Mouse (Mus musculus): ENCODE measurements around the gene Synj1.

GRCm38 (mm10) chr16:91042640-91043039 lies 31.5 kb upstream of the Synj1 start:
- TF ChIP-seq CTCF (IDR thresholded peaks at IDR 0.05; ENCODE audit: control insufficient read depth, insufficient read depth, insufficient read length), result no peak
- no peak for TF ChIP-seq MAX (IDR thresholded peaks at IDR 0.05)
- TF ChIP-seq USF1 (IDR thresholded peaks at IDR 0.05; ENCODE audit: low read depth), result no peak
- no peak for TF ChIP-seq MYOG (IDR thresholded peaks at IDR 0.05; ENCODE audit: control insufficient read depth, extremely low read depth, insufficient read length)
